Mouse (Mus musculus) testis, adult 2 months (tissue): ENCODE results near the gene Hspb3. TPM values are rescaled to one million over a fixed set of nuclear protein-coding genes. Genes with fewer than 3 reads are reported as not detected.
A peak's percentile ranks its signal among the peaks of the same experiment; 100 is the strongest.

Experiments used
- H3K27ac ChIP-seq: fragments of 200-500 bp; 2 replicates; pipeline ENCODE4 v1.5.1; 2012; ENCODE audit warnings: low read depth, low read length; ENCODE audit not compliant: control insufficient read depth, insufficient read depth
- H3K27me3 ChIP-seq: fragments of 200-500 bp; 2 replicates; pipeline ENCODE4 v1.6.1; 2012; ENCODE audit warnings: mild to moderate bottlenecking, low read length, moderate library complexity; ENCODE audit not compliant: control insufficient read depth, insufficient read depth
- H3K36me3 ChIP-seq: fragments of 200-500 bp; 2 replicates; pipeline ENCODE4 v1.6.1; 2012; ENCODE audit warnings: mild to moderate bottlenecking, low read length; ENCODE audit not compliant: control insufficient read depth, insufficient read depth
- H3K4me1 ChIP-seq: fragments of 200-500 bp; 2 replicates; pipeline ENCODE4 v1.6.1; 2012; ENCODE audit warnings: low read length; ENCODE audit not compliant: control insufficient read depth, insufficient read depth
- H3K4me3 ChIP-seq: fragments of 200-500 bp; 2 replicates; pipeline ENCODE4 v1.5.1; 2012; ENCODE audit warnings: low read depth, mild to moderate bottlenecking, low read length, moderate library complexity, mixed read lengths; ENCODE audit not compliant: control insufficient read depth
- CTCF ChIP-seq: fragments of 200-500 bp; IDR thresholded peaks from 2 replicates; pipeline ENCODE4 v1.5.1; 2012; ENCODE audit warnings: low read depth, mild to moderate bottlenecking, inconsistent platforms, low read length, moderate library complexity; ENCODE audit not compliant: control insufficient read depth, insufficient read depth, insufficient replicate concordance
- POLR2A ChIP-seq: fragments of 200-500 bp; IDR thresholded peaks from 2 replicates; pipeline ENCODE4 v1.6.1; 2012; ENCODE audit warnings: low read depth, mild to moderate bottlenecking, inconsistent platforms, low read length, moderate library complexity; ENCODE audit not compliant: control insufficient read depth
- polyA plus RNA-seq: library from polyadenylated mRNA; depleted of rRNA; stranded (reverse); fragments of >200 nt; gene quantifications from 2 replicates; pipeline ENCODE4 v1.2.3, GENCODE M21; 2012; rRNA removed

Hspb3 gene
- not detected in 2 replicates for polyA plus RNA-seq

DNA sequence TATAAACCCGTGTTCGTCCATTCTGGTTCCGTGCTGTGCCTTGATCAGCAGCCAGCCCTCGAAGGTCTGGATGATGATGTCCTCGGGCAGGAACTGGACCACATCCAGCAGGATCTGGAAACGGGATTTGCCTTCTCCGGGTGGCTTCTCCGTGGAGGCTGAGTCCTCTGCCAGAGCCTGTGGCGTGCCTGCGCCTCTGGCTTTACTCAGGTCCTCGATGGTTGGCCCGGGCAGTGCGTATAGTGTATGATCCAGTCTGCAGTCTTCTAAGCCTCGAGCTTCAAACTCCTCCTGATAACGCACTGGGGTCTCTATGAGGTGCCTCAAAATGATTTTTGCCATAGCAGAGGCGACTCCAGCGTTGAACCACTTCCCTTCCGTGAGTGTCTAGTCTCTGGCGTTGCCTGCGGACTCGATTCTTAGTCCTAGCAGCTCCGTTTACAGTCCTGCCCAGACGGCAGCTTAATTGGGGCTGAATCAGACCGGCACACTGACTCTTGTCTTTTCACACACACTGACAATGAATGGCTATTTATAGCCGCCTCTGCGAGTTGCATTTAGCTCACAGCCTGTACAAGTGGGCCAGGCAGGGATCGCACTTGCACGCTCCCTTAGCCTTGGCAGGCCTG lies at the start of gene Hspb3:
TSS of gene Hspb3 (minus strand) at position 526 of the 629 bp plus-strand sequence.
- Histone ChIP-seq H3K36me3 (no peaks in the 10 kb centered on the region), H3K4me3 (no peak within 1 kb of the TSS), H3K27ac (no peak within 1 kb of the TSS), H3K4me1 (peaks cover 6% of the 10 kb centered on the region; the same call in 1 of the 2 replicates), H3K27me3 (no peaks in the 10 kb centered on the region)
- no peak for TF ChIP-seq CTCF
- TF ChIP-seq POLR2A, result no peak

DNA sequence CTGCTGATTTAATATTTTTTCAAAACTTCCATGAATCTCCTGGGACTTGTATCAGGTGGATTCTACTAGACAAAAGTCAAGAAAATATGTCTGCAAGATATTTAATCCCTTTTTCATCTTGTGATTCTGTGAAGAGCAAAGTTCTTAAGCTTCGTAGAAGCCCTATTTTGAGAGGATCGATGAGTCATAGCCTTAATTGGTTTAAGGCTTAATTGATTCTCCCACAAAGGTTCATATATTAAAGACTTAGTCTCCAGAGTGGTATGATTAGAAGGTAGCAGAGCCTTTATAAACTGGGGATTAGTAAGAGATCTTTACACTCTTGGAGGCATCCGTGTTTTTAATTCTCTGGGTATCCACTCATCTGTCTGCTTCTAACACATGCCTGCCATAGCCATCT lies 49.7 kb upstream of the Hspb3 start:
- no peak overlapping the region for H3K4me3 ChIP-seq
- TF ChIP-seq POLR2A (no peak), CTCF (no peak)

DNA sequence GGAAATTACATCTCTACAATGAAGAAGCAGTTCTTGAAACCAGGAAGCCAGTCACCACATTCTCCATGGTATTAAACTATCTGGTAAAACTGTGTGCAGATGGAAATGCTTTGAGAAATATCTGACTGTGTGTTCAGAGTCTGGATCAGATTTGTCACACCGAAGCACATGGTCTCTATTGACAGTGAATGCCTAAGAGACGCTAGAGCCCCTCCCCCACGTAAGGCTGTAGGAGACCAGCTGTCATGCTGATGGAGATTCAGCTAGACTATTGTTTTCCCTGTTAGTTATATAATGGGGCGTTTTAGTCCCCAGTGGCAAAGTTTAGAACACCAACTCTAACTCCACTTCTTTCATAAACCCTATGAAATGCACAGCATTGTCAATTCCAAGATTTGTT lies 42.7 kb upstream of the Hspb3 start:
- Histone ChIP-seq H3K36me3 (no peaks in the 10 kb centered on the region), H3K4me1 (peaks cover 3% of the 10 kb centered on the region), H3K4me3 (no peak overlapping the region), H3K27me3 (no peaks in the 10 kb centered on the region), H3K27ac (no peak overlapping the region)
- TF ChIP-seq CTCF, result no peak
- no peak for TF ChIP-seq POLR2A

More for the DNA sequence above, 49.7 kb upstream of the Hspb3 start:
- H3K27ac ChIP-seq, result no peak overlapping the region
- no peaks in the 10 kb centered on the region for H3K27me3 ChIP-seq
- H3K36me3 ChIP-seq, result no peaks in the 10 kb centered on the region
- H3K4me1 ChIP-seq, result peaks cover 3% of the 10 kb centered on the region

DNA sequence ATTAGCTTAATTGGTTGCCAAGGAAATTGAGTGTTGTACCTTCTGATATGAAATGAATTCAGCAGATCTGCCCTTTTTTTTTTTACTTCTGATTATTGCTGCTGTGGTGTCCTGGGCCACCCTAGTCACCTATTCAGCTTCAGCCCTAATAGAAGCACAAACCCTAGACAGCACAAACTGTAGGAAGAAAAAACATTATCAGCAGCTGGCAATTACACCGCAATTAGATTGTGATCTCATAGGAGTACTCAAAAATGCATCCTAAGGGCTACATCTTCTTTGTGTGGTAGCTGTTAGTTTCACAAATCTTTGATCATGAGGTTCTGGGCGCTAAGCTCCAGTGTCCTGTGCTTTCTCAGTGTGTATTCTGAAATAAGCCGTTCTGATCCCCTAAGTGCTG lies 37.7 kb upstream of the Hspb3 start:
- TF ChIP-seq CTCF, result no peak
- no peak for TF ChIP-seq POLR2A
- no peak overlapping the region for H3K4me3 ChIP-seq
- peaks cover 4% of the 10 kb centered on the region for H3K4me1 ChIP-seq
- H3K27ac ChIP-seq, result no peak overlapping the region
- no peaks in the 10 kb centered on the region for H3K27me3 ChIP-seq
- no peaks in the 10 kb centered on the region for H3K36me3 ChIP-seq

DNA sequence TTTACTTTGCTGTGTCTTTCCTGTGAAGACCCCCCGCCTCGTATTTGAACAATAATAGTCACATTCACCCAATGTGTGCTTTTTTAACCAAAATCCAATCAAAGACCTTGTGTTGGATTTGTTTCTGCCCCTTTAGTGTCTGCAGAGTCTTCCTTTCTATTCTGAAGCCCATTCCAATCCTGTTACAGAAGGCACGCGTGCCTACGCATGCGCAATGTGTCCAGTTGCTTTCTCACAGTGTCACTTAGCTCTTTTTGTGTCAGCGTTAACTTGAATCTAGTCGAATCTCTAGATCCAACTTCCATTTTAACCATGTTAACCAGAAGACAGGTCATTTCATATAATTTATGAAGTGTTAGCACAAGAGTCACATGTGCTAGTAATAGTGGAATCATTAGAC lies 36.5 kb upstream of the Hspb3 start:
- Histone ChIP-seq H3K36me3 (no peaks in the 10 kb centered on the region), H3K27ac (no peak overlapping the region), H3K4me3 (no peak overlapping the region), H3K27me3 (no peaks in the 10 kb centered on the region), H3K4me1 (peaks cover 4% of the 10 kb centered on the region)
- TF ChIP-seq POLR2A (no peak), CTCF (no peak)

DNA sequence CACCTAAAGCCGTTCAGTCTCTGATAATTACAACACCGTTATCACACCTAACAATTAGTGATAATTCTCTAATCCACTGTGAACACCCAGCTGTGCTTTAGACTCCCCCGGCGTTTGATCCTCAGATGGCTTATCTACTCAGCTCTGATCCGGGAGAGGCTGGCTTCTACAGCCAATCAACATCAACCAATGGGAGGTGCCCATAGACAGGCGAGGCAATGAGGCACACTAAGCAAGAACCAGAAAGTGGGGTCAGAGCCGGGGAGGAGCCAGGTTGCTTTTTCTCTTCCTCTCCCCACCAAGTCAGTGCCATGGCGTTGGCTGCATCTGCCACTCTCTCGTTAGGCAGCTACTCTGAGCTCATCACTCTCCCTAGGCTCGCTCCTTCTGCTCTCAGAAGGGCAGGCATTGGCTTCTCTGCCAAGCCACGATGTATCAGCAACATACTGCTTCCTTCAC lies 36.0 kb upstream of the Hspb3 start:
- no peaks in the 10 kb centered on the region for H3K27me3 ChIP-seq
- H3K36me3 ChIP-seq, result no peaks in the 10 kb centered on the region
- no peak overlapping the region for H3K4me3 ChIP-seq
- TF ChIP-seq POLR2A (no peak), CTCF (no peak)
- H3K4me1 ChIP-seq, result peaks cover 4% of the 10 kb centered on the region
- H3K27ac ChIP-seq, result no peak overlapping the region

DNA sequence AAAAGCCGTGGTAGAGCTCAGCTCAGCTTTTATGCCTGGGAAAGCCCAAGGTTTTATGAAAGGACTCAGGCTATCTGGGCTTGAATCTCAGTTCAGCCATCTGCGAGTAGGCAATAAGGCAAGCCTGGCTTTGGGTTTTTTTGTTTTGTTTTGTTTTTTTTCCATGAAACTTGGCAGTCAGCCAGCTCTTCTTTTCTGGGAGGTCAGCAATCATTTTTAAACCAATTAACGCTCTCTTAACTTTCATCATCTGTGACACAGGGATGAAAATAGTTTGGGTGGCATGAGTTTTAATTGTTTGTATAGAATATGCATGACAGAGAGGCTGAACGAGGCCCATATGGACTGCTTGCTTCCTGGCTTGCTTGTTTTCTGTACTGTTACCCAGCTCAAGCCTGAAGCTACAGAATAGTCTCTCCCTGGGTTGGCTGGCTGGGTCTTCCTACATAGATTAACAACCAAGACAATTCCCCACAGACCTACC lies 33.4 kb upstream of the Hspb3 start:
- no peak overlapping the region for H3K27ac ChIP-seq
- no peak overlapping the region for H3K4me3 ChIP-seq
- no peak for TF ChIP-seq POLR2A
- TF ChIP-seq CTCF, result no peak
- H3K27me3 ChIP-seq, result no peaks in the 10 kb centered on the region
- H3K36me3 ChIP-seq, result no peaks in the 10 kb centered on the region
- H3K4me1 ChIP-seq, result peaks cover 4% of the 10 kb centered on the region

DNA sequence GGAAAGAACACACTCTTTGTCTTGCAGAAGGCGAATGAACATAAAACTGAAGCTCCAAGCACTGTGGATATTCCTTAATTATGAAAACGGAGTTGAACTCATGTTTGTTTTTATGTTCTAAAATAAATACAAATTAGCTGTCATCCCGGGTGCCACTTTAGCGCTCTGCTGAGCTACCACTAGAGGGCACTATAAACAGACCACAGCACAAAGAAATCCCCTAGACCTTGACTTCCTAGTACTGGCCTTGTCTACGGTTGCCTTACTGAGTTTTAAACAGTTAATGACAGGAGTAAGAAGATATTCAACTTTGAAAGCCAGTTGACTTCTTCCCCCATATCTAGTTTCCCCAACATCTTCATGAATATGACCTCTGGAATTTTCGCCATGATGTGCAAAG lies 29.9 kb upstream of the Hspb3 start:
- Histone ChIP-seq H3K36me3 (no peaks in the 10 kb centered on the region), H3K27ac (no peak overlapping the region), H3K4me3 (no peak overlapping the region), H3K27me3 (no peaks in the 10 kb centered on the region), H3K4me1 (no peaks in the 10 kb centered on the region)
- peak; percentile 11; the same call in 1 of the 2 replicates for TF ChIP-seq CTCF
- TF ChIP-seq POLR2A, result no peak
